Mouse (Mus musculus) layer of hippocampus, postnatal 36 days (tissue): Measurements from ENCODE around the gene Acyp2. TPM values are rescaled to one million over a fixed set of nuclear protein-coding genes. Genes with fewer than 3 reads are reported as not detected.
A peak's percentile ranks its signal among the peaks of the same experiment; 100 is the strongest.

Source experiments
- DNase-seq, 2 experiments: peaks; one replicate each; pipeline ENCODE4 v3.0.0; 2022
- total RNA-seq, 2 experiments: library from RNA; stranded (reverse); gene quantifications; 2 replicates each; pipeline ENCODE4 v1.2.3; 2021

Gene Acyp2
- total RNA-seq, 2 experiments from 2014 or later, result 22.9 to 23.8 TPM

DNA sequence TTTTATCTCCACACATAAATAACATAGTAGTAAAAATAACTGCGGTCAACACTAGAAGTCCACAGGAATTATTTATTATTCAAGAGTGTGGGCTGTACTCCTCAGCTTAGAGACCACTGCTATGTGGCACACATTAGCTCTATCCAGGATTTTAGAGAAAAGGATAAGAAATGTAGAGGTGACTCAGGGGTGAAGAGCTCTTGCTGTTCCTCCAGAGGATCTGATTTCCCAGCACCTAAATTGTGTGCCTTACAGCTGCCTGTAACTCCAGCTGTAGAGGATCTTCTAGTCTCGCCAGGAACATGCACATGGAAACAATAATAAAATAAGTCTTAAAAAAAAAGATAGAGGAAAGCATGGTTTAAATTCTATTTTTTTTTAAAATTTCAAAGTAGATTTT, 70.5 kb downstream of the Acyp2 start:
- no peak for DNase-seq

DNA sequence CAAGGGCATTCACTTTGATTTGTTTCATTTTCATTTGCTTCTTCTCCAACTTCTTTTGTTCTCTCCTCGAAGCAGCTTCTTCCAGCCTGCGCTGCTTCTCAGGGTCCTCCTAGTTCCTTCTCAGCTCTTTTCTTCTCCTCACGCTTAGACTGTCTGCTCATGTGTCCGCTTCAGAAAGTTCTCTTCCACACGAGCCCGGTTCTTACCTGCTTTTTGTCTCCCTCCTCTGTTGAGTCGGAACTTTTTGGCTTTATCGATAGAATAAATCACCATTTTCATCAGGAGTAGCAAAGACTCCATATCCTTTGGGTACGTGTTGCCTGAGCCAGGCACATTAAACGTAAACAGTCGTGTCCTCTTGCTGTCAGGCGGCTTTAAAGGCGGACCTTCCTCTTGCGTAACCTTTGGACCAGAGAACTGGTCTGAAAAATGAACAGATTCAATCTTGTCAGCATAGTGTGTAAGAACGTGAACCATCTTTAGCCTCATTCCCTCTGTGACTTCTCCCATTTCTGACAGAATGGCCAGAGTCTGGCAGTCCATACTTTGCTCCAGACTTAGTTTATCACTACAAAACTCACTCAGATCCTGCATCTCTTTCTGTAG, 76.5 kb downstream of the Acyp2 start:
- DNase-seq, result no peak

DNA sequence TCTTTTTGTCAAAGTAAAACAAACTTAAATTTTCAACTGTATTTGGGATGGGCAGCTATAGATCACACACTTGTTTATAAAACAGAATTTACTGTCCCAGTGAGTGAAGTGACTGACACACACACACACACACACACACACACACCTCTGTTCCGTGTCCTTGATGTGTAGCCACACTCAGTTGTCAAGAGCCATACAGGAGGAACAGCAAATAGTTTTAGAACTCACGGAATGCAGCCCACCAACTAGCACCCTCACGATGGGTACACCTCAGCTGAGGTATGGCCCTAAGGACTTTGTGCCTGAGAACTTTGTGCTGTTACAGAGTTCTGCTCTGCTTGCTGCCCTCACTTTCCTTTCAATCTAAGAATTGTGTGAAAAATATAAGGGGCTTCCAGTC, 78.8 kb downstream of the Acyp2 start:
- no peak for DNase-seq

DNA sequence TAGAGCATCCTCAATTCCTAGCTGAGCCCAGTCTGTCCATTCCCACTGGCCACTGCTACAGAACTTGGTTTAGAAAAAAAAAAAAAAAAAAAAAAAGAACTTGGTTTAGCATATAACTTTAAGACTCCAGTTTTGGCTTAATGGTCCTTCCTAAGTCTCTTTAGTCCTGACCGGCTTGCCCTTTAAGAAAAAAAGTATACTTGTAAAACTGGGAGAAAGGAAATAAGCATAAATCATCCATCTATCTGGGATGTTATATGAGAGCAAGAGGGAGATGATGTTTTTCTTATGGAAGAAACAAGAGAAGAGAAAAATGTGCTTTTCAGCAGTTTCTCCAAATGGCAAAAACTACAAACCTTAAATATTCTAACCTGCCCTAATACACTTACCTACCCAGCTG, 89.2 kb downstream of the Acyp2 start:
- no peak for DNase-seq

DNA sequence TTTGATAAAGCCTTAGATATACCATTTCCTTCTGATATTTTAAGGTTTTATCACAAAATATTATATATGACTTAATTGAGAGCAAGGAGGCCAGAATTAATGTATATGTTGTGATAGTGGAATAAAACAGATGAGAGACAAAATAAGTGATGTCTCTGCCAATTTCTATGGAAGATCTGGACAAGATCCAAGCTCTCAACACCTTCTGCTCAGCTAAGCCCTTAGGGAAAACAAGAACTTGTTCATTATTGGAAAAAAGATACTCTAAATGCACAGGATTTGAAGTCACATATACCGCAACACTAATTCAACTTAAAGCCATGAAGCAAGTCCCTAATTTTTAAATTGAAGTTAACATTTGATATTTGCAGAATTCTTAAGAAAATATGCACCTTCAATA, 96.0 kb downstream of the Acyp2 start:
- no peak for DNase-seq

DNA sequence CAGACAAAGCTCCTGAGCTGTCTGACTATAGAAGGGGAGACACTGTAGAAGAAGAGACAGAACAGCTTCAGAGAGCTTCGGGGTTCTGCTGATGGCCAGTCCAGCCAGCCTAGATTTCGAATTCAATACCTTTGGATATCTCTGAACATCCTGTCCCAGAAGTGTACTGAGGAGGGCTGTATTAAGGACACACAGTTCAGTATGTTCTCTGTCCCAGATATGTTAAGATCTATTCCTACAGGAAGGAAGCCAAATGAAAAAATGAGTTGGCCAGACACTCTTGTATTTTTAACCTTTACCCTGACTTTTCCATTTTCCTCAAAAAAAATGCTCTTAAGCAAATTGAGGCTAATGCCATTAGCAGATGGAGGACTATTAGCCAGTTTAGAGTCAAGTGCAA, 132.3 kb downstream of the Acyp2 start:
- DNase-seq, result no peak

DNA sequence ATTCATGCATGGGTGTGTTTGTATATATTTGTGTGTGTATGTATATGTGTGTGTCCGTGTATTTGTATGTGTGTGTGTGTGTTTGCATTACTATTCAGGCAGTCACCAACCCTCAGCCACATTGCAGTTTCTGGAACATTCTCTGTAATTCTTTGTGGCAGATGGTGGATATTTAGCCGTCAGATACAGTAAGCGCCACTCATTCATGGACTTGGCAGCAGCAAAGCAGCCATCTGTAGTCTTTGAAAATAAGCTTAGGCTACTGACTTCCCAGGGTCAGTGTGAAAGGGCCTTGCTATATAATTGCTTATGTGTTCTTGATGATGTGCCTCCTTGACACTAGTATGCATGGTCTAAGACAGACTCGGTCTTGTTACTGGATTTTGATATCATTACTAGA, 141.2 kb downstream of the Acyp2 start:
- DNase-seq, result no peak

DNA sequence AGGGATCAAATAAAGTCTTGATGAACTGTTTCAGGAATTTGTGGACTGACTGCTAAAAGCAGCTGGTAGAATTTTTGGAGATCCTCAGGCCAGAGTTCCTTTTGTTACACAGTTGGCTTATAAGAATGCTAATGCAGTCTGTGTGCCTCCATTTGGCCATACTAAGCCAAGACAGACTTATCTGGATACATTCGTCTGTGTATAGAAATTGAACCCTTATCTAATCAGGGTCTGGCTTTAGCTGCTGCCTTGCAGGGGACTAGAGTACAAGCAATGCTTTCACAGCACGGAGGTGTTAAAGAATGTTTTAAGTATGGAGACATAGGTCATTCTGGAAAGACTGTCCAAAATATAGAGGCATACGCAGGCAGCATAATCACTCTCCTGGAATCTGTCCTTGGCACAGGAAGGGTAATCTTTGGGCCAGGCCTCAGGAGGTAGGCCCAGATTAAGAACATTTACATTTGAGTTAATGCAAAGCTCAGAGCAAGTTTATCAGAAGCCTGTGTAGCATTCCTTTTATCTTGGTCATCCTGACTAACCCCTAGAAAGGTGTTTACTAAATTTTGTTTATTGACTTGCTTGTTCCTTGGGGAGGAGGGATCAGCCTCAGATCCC, 150.5 kb downstream of the Acyp2 start:
- no peak for DNase-seq

DNA sequence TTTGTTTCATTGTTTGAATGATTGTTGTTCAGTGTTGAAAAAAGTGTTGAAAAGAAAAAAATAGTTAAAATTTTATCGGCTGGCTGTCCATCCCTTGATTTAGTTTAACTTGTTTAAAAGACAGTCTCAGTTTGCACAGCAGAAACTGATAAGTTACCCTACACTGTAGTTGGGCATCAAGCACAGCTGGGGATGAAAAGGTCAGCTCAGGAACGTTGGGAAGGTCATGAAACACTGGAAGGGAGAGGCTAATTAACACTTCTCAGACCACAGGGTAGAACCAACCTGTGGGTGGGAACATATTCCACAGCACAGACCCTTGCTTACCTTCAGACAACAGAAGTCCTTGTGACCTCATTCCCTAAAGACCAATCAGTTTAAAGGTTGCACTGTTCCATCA, 152.2 kb downstream of the Acyp2 start:
- no peak for DNase-seq

DNA sequence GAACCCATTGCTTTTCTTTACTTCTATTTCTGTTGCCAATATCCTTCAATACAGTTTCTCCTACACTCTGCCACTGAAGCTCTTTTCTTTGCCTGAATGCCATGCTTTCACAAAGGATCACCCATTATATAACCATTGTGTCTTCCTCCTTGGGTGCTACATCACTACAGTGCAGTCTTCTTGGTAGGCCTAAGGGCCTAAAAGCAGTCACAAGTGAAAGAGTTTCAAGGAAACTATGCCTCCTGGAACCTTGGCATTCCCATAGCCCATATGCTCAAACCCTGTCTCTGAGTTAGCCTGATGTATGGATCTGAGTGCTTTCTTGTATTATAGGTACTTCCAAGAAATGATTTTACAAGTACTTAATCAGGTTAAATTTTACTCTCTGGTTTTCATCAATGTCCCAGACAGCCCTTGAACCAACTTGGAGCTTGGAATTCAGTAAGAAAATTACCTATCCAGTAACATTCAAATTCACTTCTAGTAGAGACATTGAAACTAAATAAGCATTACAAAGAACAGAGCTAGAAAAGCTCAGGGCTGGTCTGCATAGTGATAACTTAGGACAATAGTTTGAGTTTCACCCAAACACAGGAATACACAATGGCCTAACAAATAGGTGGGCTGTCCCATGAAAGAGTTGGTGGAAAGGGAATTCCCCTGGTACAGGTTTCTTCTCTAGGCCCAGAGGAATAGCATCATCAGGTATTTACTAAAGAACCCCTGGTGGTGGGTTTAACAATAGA, 157.7 kb downstream of the Acyp2 start:
- DNase-seq, result no peak

DNA sequence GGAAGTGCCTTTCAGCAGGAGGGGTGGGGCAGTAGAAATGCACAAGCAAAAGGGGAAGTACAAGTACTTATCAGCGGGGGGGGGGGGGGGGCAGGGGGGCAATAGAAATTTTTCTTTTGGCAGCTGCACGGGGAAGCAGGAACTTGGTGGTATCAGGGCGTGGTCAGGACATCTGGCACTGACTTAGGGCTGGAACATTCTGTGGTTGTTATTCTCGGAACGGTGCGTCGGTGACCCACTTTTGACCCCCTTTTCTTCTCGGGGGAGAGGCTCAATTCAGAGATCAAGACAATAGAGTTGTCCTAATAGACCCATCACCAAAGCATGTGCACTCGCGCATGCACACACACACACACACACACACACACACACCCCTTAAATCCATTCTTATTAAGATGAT, 161.2 kb downstream of the Acyp2 start:
- no peak for DNase-seq

DNA sequence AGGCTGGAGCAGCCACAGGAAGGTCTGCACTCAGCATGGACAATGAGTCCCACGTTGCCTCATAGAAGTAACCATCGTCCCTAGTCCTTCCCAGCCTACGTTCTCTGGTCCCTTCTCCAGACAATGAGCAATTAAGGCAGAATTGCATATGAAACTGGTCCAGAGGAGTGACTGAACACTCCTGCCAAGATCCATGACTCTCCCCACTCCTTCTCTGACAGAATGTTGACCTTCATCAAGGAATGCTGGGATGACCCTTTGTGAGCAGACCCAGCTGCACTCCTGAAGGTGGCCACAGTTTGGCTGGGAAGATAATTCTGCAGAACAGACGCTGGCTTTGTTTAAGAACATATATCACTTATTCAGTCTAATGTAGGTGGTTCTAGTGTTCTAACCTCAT, 166.1 kb downstream of the Acyp2 start:
- DNase-seq, result no peak

DNA sequence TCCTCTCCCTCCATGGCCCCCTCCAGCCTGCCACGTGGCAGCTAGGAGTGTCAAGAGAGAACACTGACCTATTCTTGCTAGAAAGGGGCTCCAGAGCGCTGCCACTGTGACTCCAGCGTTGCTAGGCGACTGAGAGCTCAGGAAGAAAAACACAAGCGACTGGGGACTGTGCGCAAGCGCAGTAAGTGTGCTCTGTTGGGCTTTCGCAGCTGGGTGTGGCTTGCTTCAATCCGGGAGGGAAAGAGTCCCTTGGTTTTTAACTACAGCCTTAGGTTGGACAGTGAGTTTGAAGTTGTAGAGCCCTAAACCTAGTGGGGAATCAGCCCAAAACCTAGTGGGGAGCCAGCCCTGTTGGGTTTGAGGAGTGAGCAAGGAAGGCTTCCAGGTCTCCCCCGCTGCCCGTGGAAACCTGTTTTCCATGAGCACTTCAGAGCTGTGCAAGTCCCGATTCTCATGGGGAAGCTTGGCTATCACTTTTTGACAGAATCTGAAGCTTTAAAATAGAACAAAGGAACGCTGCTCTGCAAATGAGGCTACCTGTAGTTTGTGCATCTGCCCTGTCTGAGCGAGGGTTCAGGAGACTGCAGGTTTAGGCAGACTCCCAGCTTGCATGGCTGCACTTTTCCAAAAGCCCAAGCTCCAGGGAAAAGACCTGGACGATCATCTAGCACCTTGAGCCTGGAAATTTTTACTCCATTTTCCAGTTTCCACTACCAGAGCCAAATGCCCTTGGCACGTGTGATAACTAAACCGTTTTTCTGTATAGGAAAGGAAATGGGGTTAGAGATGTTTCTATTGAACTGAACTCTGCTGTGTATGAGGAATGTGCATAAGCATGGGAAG, 177.4 kb downstream of the Acyp2 start, which contains the start of gene 4930505A04Rik:
Gene 4930505A04Rik (minus strand): TSS at position 77 of the 843 bp plus-strand sequence.
- DNase-seq, result peak; percentile 81 to 85

DNA sequence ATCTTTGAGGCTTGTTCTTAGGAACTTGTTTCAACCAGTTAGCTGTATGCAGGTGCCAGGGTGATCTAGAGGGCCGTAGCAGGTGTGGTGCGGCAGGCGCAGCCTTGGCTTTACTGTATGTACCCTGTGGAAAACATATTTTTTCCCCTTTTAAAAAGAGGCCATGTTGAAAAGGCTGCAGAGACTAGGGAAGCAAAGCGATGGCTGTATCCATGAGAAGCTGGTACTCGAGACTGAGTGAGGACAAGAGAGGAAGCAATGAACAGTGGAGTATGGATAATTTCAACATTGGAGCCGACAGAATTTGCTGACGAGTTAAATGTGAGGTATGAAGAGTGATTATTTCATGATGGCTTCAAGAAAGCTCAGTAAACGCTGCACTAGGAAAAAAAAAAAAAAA, 178.2 kb downstream of the Acyp2 start:
- DNase-seq, result no peak

Other genes starting within 250 kb of the Acyp2 start
- under 1 TPM; 0.80 to 0.88 TPM for gene 4930505A04Rik, start 177.8 kb downstream of the Acyp2 start, total RNA-seq
- gene Psme4, start 122.1 kb upstream of the Acyp2 start, total RNA-seq, result 10 to 100 TPM; 37.7 to 48.1 TPM
- 10 to 100 TPM; 11.7 to 13.1 TPM for gene Gpr75, start 235.8 kb upstream of the Acyp2 start, total RNA-seq
- 10 to 100 TPM; 20.0 to 21.1 TPM for gene Asb3, start 235.8 kb upstream of the Acyp2 start, total RNA-seq